Mouse (Mus musculus) hindbrain, embryonic 14.5 days (tissue): ENCODE measurements around the gene Gm17949. TPM values are rescaled to one million over a fixed set of nuclear protein-coding genes. Genes with fewer than 3 reads are reported as not detected.

ENCODE experiments used
- ATAC-seq: fragments of 200-750 bp; cut with Nextera tagmentation; 2 replicates; pipeline ENCODE4 v1.8.0; 2017; ENCODE audit warnings: moderate number of reproducible peaks, mild to moderate bottlenecking, moderate TSS enrichment, moderate library complexity; ENCODE audit not compliant: low FRiP score
- DNase-seq: peaks from one replicate; pipeline ENCODE4 v3.0.0-alpha.2; 2015; ENCODE audit warnings: low spot score
- H3K27ac ChIP-seq: fragments of 300-500 bp; sonication (generic); 2 replicates; pipeline ENCODE4 v1.5.1; 2014; ENCODE audit warnings: mild to moderate bottlenecking, moderate library complexity
- H3K27me3 ChIP-seq: fragments of 300-500 bp; sonication (generic); 2 replicates; pipeline ENCODE4 v1.6.1; 2014; ENCODE audit warnings: mild to moderate bottlenecking, low read length, mixed read lengths; ENCODE audit not compliant: control insufficient read depth, insufficient read depth
- H3K36me3 ChIP-seq: fragments of 300-500 bp; sonication (generic); replicated peaks from 2 replicates; pipeline ENCODE4 v1.6.1; 2014; ENCODE audit not compliant: control insufficient read depth, insufficient read depth
- H3K4me1 ChIP-seq: fragments of 300-500 bp; sonication (generic); replicated peaks from 2 replicates; pipeline ENCODE4 v1.6.1; 2014; ENCODE audit warnings: antibody characterized with exemption, low read length, mixed read lengths; ENCODE audit not compliant: control insufficient read depth, insufficient read depth
- H3K4me2 ChIP-seq: fragments of 300-500 bp; sonication (generic); replicated peaks from 2 replicates; pipeline ENCODE4 v1.6.1; 2014; ENCODE audit warnings: mild to moderate bottlenecking, moderate library complexity
- H3K4me3 ChIP-seq: fragments of 300-500 bp; sonication (generic); replicated peaks from 2 replicates; pipeline ENCODE4 v1.5.1; 2014; ENCODE audit warnings: mild to moderate bottlenecking, low read length
- H3K9ac ChIP-seq: fragments of 300-500 bp; sonication (generic); 2 replicates; pipeline ENCODE4 v1.6.1; 2014
- H3K9me3 ChIP-seq: fragments of 300-500 bp; sonication (generic); 2 replicates; pipeline ENCODE4 v1.6.1; 2016; ENCODE audit warnings: low read length; ENCODE audit not compliant: control insufficient read depth
- WGBS: fragments of 180-500 bp; shearing (Covaris S2); extraction: QIAGEN DNeasy Blood & Tissue Kit; methylation state at CpG from one replicate; pipeline ENCODE4 v1.1.7; 2014; 5-methylcytosine and 5-hydroxymethylcytosine counted together
- polyA plus RNA-seq: library from polyadenylated mRNA; unstranded; fragments of >200 nt; fragmentation: Nextera tagmentation; extraction: Ambion mirVana; gene quantifications from 2 replicates; pipeline ENCODE4 v1.2.1, GENCODE M21; 2014

The Gm17949 gene
- polyA plus RNA-seq, 1 experiment from 2014 or later: 0.28 TPM

DNA sequence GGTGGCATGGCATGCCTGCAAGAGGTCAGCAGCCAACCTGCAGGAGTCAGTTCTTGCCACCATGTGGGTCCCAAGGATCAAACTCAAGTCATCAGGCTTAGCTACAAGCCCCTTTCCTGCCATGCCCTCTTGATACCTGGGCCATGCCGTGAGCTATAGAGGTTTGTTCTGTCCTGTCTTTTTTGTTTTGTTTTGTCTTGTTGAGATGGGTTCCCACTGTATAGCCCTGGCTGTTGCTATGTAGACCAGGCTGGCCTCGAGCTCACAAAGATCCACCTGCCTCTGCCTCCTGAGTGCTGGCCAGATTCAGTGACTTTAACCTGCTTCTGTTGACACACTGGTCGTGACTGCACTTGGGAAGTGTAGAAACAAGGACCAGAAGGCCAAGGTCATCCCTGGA lies 35.9 kb upstream of the Gm17949 start:
- H3K4me2 ChIP-seq: no peak overlapping the region
- H3K9me3 ChIP-seq: no peaks in the 10 kb centered on the region
- H3K27me3 ChIP-seq: no peaks in the 10 kb centered on the region
- no peaks in the 10 kb centered on the region for H3K36me3 ChIP-seq
- no peaks in the 10 kb centered on the region for H3K4me1 ChIP-seq
- ATAC-seq (no peak), DNase-seq (no peak)
- no peak overlapping the region for H3K9ac ChIP-seq
- no peak overlapping the region for H3K27ac ChIP-seq
- WGBS: 74% methylated on average over 3 of the region's 3 CpGs
- no peak overlapping the region for H3K4me3 ChIP-seq

DNA sequence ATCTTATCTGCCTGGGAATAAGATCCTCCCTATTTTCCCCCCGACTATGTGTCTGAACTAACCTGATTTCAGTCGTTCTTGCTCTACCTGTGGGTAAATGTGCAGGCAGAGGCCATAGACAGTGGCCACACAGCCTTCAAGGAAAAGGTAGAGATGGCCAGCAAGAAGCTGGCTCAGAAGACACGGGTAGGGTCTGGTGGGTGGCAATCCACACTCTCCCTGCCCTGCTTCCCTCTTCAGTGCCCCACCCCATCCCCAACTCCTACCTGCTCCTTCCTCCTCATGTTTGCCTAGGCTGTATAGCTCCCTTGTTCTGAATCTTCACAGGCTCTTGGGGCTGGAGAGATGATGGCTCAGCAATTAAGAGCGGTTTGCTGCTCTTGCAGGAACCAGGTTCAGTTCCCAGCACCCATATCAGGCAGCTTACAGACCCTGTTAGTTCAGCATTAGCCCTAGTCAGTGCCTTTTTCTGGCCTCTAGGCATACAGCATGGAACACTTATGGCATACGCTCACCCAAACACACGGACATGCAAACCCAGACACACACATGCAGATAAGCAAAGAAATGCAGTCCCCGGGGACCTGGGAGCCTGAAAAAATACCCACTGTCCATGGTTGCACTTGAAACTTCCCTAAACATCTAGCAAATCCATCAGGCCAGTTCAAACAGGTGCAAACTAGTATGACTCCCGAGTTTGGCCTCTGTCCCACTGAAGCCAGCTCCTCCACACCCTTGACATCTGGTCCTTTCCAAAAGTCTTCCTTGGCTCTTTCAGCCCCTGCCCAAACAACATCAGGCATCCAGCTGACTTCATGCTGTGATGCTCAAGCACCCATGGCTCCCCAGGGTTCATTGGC lies 34.5 kb upstream of the Gm17949 start:
- no peak for DNase-seq
- ATAC-seq: no peak
- no peaks in the 10 kb centered on the region for H3K36me3 ChIP-seq
- H3K4me1 ChIP-seq: no peaks in the 10 kb centered on the region
- no peak overlapping the region for H3K27ac ChIP-seq
- no peak overlapping the region for H3K9ac ChIP-seq
- WGBS: 80% methylated on average over 8 of the region's 8 CpGs
- no peaks in the 10 kb centered on the region for H3K27me3 ChIP-seq
- H3K4me3 ChIP-seq: no peak overlapping the region
- H3K9me3 ChIP-seq: no peaks in the 10 kb centered on the region
- H3K4me2 ChIP-seq: no peak overlapping the region

DNA sequence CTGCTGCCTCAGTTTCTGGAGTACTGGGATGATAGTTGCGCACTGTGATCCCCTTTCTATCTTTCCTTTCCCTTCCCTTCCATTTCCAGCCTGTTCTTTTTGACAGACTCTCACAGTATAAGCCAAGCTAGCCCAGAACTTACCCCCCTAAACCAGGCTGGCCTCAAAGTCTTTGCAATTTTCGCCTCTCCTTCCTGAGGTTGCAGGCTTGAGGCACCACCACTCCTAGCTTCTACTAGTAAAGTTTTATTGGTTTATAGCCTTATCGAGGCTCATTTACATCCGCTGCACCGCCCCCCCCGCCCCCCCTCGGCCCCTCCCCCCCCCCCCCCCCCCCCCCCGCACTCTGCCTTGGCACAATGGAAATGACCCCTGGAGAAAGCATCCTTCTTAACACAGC lies 31.7 kb upstream of the Gm17949 start:
- no peaks in the 10 kb centered on the region for H3K9me3 ChIP-seq
- H3K27ac ChIP-seq: no peak overlapping the region
- no peaks in the 10 kb centered on the region for H3K4me1 ChIP-seq
- no peak overlapping the region for H3K4me2 ChIP-seq
- DNase-seq (no peak), ATAC-seq (no peak)
- 40% methylated on average over 7 of the region's 8 CpGs for WGBS
- no peak overlapping the region for H3K9ac ChIP-seq
- no peak overlapping the region for H3K4me3 ChIP-seq
- no peaks in the 10 kb centered on the region for H3K27me3 ChIP-seq
- no peaks in the 10 kb centered on the region for H3K36me3 ChIP-seq

DNA sequence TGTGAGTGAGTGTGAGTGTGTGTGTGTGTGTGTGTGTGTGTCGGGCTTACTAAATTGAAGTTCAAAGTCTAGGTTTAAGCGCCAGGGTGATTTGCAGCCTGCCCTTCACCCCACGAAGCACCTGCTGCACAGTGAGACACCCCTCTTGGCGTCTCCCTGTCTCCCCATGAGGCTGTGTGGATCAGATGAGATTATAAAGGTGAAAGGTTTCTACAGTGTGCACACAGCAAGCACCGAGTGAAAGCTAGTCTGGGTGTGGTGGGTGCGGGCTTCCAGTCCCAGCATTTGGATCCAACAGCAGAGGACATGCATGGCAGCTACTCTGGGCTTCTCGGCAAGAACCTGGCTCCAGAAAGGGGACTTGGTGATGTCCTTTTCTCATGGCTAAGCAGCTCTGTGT lies 30.2 kb upstream of the Gm17949 start:
- Histone ChIP-seq H3K4me2 (no peak overlapping the region), H3K9me3 (no peaks in the 10 kb centered on the region), H3K4me1 (no peaks in the 10 kb centered on the region), H3K27ac (no peak overlapping the region), H3K27me3 (no peaks in the 10 kb centered on the region), H3K36me3 (no peaks in the 10 kb centered on the region), H3K4me3 (no peak overlapping the region), H3K9ac (no peak overlapping the region)
- 87% methylated on average over 7 of the region's 7 CpGs for WGBS
- DNase-seq (no peak), ATAC-seq (no peak)

DNA sequence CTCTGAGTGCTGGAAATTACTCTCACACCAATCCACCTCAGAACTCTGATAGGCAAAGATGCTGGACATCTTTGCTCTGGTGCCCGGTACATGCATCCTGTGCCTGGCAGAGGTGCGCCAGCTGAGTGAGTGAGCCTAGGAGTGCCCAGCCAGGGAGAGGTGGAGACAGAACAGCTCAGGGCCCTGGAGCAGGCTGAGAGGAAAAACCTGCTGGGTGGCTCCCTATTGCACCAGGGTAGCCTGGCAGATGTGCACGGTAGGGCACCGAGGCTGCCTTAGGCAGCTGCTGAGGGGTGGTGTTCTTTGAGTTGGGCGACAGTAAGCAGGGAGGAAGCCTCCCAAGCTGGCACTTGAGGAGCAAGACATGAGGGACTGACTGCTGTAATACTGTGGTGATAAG lies 29.3 kb upstream of the Gm17949 start, which contains the start of gene Acer1:
TSS of gene Acer1 (minus strand) at position 114 of the 400 bp plus-strand sequence.
- WGBS: 76% methylated on average over 5 of the region's 5 CpGs

DNA sequence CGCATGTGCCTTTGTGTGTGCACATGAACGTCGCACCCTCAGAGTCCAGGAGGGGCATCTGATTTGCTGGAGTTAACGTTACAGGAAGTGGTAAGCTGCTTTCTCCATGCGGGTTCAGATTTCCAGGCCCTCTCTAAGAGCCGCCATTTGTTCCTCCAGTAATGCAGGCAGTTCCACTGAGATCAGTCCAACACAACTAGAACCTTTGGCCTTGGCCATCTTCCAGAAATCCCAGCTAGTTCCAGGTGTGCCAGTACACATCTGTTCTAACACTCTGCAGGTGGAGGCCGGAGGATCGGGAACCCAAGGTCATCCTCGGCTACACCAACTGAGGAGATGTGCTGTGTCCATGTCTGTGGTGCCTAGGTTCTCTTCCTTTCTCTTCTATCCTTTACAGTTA lies 26.4 kb upstream of the Gm17949 start:
- Histone ChIP-seq H3K9me3 (no peaks in the 10 kb centered on the region), H3K27ac (no peak overlapping the region), H3K4me2 (no peak overlapping the region), H3K4me1 (no peaks in the 10 kb centered on the region), H3K36me3 (no peaks in the 10 kb centered on the region), H3K27me3 (no peaks in the 10 kb centered on the region), H3K9ac (no peak overlapping the region), H3K4me3 (no peak overlapping the region)
- WGBS: 86% methylated on average over 9 of the region's 9 CpGs
- DNase-seq: no peak
- no peak for ATAC-seq

More for the DNA sequence above, 29.3 kb upstream of the Gm17949 start, which contains the start of gene Acer1:
- Histone ChIP-seq H3K27ac (no peak within 1 kb of the TSS), H3K9me3 (no peaks in the 10 kb centered on the region), H3K4me3 (no peak within 1 kb of the TSS), H3K9ac (no peak within 1 kb of the TSS), H3K27me3 (no peaks in the 10 kb centered on the region), H3K36me3 (no peaks in the 10 kb centered on the region), H3K4me1 (no peaks in the 10 kb centered on the region), H3K4me2 (no peak within 1 kb of the TSS)
- no peak for DNase-seq
- no peak for ATAC-seq

DNA sequence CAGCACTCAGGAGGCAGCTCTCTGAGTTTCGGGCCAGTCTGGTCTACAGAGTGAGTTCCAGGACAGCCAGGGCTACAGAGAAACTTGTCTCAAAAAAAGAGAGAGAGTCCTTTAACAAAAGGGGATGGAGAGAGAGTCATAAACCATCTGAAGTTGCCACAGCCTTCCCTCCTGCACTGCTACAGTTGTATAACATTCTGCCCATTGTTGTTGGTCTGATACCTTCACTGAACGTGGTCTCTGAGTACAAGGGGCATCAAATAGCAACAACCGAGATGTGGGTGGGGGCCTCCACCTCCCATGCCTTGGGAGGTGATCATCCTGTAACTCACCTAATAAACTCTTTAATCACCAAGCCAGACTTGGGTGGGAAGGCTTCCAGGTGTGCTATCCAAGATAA lies 25.6 kb upstream of the Gm17949 start:
- no peak overlapping the region for H3K27ac ChIP-seq
- H3K27me3 ChIP-seq: no peaks in the 10 kb centered on the region
- H3K9ac ChIP-seq: no peak overlapping the region
- H3K36me3 ChIP-seq: no peaks in the 10 kb centered on the region
- no peaks in the 10 kb centered on the region for H3K4me1 ChIP-seq
- no peaks in the 10 kb centered on the region for H3K9me3 ChIP-seq
- 84% methylated on average over 3 of the region's 3 CpGs for WGBS
- DNase-seq: no peak
- no peak overlapping the region for H3K4me2 ChIP-seq
- ATAC-seq: no peak
- no peak overlapping the region for H3K4me3 ChIP-seq

DNA sequence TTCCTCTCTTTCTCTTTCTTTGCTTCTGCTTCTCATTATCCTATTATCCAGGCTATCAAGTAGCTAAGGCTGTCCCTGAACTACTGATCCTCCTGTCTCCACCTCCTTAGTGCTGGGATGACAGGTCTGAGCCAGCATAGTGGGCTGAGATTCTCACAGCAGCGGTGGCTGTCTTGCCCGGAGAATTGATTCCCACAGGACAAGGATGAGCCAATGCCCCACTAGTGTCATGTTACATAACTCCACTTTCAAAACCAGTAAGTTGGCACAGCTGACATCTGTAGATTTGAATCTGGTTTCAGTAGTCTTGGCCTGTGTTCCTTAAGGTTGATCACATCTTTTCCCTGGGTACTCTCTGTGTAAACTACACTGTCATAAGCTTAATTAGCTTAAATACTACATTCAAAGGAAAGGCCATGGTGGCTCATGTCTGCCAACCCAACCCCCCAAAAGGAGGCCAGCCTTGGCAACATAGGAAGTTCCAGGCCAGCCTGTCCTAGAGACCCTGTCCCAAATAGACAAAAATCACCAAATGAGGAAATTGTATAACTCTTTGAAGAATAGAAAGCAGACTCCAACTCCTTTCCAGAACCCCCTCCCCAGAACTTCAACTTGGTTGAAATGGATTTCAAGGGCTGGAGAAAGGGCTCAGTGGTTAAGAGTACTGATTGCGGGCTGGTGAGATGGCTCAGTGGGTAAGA lies 25.0 kb upstream of the Gm17949 start:
- Histone ChIP-seq H3K27ac (no peak overlapping the region), H3K4me3 (no peak overlapping the region), H3K27me3 (no peaks in the 10 kb centered on the region), H3K4me2 (no peak overlapping the region), H3K4me1 (peaks cover 6% of the 10 kb centered on the region), H3K9ac (no peak overlapping the region), H3K9me3 (no peaks in the 10 kb centered on the region), H3K36me3 (no peaks in the 10 kb centered on the region)
- DNase-seq (no peak), ATAC-seq (no peak)
- 85% methylated on average over 3 of the region's 3 CpGs for WGBS

DNA sequence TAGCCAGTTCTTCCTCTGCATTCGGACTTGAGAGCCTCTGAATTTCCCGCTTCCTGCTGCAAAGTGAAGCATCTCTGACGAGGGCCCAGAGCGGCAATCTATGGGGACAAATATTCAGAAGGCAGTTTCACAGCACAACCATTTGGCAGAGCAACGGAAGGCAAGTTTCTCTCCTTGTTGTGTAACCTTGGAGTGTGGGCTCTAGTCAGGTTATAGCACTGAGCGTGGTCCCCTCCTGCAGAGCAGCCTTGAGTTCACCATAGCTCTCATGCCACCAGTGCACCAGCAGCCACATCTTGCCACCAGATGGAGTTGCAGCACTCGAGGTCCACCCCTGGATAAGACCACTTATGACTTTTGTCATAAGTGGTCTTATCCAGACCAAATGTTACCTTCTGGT lies 22.8 kb upstream of the Gm17949 start:
- WGBS: 85% methylated on average over 7 of the region's 7 CpGs
- Histone ChIP-seq H3K27me3 (no peaks in the 10 kb centered on the region), H3K9ac (no peak overlapping the region), H3K9me3 (no peaks in the 10 kb centered on the region), H3K4me1 (peaks cover 10% of the 10 kb centered on the region), H3K27ac (no peak overlapping the region), H3K4me2 (no peak overlapping the region), H3K4me3 (no peak overlapping the region), H3K36me3 (peaks cover 13% of the 10 kb centered on the region)
- no peak for DNase-seq
- ATAC-seq: no peak
